Mouse (Mus musculus) thymus, postnatal 36 days (tissue): ENCODE measurements around the gene Cplx3.
A peak's percentile ranks its signal among the peaks of the same experiment; 100 is the strongest.

ENCODE experiments used
- DNase-seq, 2 experiments: peaks; one replicate each; pipeline ENCODE4 v3.0.0; 2022; ENCODE audit warnings: mixed read lengths in 2 of 2

Cplx3 gene

DNA sequence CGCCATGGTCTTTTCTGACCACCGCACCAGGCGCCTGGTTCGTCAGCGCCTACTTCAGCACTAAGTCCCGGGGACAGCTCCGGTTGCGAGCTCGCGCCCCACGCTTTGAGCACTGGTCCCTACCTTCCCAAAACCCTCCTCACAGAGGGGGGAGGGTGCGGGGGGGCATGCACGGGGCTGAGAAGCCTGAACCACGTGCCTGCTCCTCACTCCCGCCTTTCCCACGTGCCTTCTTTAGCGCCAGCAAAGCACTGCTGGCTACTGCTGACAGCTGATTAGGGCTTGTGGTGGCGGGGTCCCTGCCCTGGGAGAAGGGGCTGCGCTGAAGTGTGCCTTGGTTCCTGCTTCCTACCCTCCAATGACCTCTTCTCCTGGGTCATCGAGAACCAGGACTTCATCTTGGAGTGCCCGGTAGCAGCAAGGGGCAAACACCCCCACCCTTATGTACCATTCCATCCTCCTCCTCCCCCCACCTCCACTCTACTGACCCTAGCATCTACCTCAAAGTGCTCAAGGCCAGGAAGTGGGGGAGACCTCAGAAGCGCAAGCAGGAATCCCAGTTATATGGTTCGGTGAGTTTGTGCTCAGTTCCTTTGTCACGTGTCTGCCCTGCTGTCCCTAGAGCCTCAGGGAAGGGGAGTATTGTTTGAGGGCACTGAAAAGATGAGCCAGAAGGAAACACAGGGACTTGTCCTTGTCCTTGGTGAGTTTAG lies at the start of gene Cplx3:
Cplx3 (minus strand) TSS at position 143 of the 713 bp plus-strand sequence.
- no peak for DNase-seq

GRCm38 (mm10) chr9:57655749-57656148 lies 49.7 kb upstream of the Cplx3 start:
- peak; percentile 93 to 97 for DNase-seq

- no peak for DNase-seq
These were observed 48.9 kb upstream of the Cplx3 start for GRCm38 (mm10) chr9:57654966-57655365.

DNA sequence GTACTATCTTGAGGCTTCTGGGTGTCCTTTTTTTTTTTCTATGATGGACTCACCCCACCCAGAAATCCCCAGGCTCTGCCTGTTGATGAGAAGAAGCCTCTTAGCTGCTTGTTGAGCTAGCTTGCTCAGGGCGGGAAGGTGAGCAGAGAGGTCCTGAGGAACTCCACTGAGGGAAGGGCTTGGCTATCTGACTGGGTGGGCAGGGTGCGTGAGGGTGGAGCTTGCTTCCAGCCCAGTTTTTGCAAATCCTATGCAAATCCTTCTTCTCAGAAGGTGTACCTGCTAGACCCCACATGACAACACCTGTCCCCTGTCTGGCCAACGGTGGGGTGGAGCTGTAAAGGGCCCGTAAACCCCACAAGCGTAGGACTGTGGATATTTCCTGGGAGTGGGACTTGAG lies 47.2 kb upstream of the Cplx3 start, which contains the start of gene Csk:
Csk (minus strand) TSS at position 349 of the 400 bp plus-strand sequence.
- DNase-seq: peak; percentile 21 to 23

- DNase-seq: peak; percentile 39 to 53
These were observed 46.8 kb upstream of the Cplx3 start for GRCm38 (mm10) chr9:57652855-57653254.

- peak; percentile 7 to 20 for DNase-seq
These were observed 46.3 kb upstream of the Cplx3 start for GRCm38 (mm10) chr9:57652351-57652750.

DNA sequence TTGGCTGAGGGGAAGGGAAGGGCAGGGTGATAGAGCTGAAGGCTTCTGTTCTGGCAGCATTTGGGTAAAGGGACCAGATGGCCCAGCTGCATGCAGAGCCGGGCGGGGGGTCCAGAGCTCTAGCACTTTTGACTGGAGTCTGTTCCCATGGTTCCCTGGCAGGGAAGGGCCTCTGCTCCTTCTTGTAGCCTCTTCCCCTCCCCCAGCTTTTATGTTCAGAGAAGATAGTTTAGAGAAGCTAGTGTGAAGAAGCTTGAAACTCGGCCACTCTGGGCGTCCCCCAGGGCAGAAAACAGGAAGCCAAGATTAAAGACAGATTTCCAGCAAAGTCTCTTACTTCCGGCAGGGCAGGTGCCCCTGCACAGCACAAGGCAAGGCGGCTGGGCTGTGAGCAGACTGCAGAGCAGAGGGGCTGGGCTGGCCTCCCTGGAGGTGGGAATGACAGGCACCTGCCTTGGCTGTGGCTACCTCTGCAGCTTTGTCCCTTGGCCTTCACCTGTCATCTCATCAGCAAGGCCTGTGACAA lies 44.8 kb upstream of the Cplx3 start:
- DNase-seq: peak; percentile 73 to 81

DNA sequence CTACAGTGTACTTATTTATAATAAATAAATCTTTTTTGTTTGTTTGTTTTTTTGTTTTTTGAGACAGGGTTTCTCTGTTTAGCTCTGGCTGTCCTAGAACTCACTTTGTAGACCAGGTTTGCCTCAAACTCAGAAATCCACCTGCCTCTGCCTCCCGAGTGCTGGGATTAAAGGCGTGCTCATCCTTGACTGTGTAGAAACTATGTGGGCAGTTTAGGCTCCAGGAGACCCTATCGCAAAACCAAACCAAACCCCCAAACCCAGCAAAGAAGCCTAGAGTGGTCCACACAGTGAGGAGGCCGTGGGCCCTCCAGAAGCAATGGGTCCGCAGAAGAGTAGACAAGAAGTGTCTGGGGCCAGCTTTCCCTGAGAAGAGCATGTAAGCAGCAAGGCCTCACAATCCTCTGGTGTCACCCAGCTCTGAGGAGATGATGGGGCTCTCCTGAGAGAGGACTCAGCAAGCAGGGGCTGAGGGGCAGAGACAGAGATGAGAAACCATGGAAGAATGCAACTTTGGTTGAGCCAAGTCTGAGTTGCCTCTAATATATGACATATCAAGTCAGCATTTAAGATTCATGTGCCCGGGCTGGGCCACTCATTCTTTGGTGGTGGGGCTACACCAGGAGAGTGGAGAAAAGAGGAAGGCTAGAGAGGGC lies 44.2 kb upstream of the Cplx3 start:
- DNase-seq: peak in 1 of 2 experiments; percentile 21

DNA sequence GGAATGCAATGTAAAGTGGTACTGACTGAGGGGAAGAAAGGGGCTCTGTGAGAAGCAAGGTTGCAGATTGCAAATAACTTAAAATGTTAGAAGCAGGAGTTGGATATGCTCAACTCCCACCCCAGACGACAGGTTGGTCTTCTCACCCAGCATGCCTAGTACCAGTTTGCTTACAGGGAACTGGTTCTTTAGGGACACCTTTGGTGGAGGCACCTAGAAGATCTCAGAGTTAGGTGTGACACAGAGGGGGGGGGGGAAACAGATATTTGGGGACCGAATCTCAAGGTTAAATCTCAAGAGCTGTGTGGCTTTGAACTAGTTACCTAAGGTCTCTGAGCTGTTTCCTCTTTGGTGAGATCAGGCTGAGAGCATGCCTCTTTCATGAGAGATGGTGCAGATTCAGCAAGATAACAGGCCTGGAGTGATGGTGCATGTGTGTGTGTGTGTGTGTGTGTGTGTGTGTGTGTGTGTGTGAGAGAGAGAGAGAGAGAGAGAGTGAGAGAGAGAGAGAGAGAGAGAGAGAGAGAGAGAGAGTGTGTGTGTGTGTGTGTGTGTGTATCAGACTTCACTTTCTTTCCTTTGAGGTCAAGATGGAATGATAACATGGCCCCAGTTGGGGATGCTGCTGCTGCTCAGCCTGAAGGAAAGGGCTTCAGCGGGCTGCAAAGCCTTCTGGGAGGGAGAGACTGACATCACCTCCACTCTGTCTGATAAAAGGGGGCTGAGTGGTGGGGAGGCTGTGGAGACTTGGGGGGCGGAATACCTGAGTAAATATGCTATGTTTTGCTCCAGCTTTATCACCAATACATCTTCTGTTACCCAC lies 41.4 kb upstream of the Cplx3 start:
- DNase-seq: peak; percentile 49 to 74

GRCm38 (mm10) chr9:57646551-57647103 lies 40.5 kb upstream of the Cplx3 start:
- peak; percentile 20 to 23 for DNase-seq

DNA sequence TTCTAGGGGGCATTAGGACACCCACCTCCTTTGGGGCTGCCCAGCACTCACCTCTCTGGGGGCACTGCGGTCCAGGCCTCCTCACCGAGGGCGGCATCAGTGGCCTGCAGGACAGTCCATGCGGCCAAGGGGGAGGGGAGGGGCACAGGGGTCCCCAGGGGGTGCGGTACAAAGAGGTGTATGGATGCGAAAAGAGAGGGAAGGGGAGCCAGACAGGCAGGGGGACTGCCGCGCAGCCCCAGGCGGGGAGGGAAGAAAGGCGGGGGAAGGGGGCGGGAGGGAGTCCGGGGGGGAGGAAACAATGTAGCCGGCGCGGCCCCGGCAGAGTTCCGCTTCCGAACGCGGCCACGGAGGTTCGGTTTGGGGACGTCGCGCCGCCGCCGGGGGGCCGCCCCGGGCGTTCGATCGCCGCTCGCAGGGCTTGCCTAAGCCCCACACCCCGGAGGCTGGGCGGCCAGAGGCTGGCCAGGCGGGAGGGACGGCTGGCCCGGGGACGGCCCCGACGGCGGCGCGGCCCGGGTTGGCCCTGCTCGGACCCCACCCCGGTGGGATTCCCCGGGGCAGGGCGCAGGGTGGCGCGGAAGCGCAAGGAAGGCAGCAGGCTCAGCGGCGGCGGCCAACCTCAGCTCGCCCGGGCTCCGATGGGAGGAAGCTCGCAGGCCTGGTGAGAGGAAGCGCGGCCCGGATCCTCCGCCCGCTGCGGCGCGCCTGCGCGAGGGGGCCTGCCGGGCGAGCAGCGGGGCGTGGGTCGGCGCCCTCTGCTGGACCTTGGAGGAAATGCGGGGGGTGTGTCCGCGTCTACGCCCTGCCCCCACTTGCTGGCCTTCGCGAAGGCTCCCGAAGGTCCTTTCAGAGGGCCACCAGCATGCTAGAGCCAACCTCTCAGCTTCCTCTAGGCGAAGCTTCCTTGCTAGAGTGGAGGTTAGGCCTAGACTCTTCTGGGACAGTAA lies 39.1 kb upstream of the Cplx3 start:
- peak; percentile 93 for DNase-seq

GRCm38 (mm10) chr9:57644442-57644943 lies 38.4 kb upstream of the Cplx3 start:
- DNase-seq: peak in 1 of 2 experiments; percentile 35

GRCm38 (mm10) chr9:57643856-57644180 lies 37.7 kb upstream of the Cplx3 start:
- peak; percentile 55 to 70 for DNase-seq

- peak in 1 of 2 experiments; percentile 29 for DNase-seq
These were observed 37.2 kb upstream of the Cplx3 start for GRCm38 (mm10) chr9:57643169-57643855.

- peak in 1 of 2 experiments; percentile 36 for DNase-seq
These were observed 35.9 kb upstream of the Cplx3 start for GRCm38 (mm10) chr9:57641775-57642550.

DNA sequence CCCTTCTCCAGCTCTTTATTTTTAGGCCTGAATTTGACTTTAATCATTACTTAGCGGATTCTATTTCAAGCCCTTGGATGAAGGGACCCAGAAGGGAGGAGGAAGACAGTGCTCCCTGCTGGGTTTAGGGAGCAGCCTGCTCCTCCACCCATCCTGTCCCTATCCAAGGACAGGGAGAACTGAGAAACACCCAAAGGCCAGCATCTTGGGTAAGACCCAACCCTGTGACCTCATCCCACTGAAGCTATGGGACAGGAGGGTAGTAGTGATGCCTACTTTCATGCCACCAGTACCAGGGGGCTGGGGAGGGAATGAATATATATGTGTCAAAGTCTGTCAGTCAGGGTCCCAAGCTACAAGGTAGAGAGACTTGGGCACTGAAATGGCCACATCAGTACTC lies 34.9 kb upstream of the Cplx3 start:
- peak in 1 of 2 experiments; percentile 14 for DNase-seq

DNA sequence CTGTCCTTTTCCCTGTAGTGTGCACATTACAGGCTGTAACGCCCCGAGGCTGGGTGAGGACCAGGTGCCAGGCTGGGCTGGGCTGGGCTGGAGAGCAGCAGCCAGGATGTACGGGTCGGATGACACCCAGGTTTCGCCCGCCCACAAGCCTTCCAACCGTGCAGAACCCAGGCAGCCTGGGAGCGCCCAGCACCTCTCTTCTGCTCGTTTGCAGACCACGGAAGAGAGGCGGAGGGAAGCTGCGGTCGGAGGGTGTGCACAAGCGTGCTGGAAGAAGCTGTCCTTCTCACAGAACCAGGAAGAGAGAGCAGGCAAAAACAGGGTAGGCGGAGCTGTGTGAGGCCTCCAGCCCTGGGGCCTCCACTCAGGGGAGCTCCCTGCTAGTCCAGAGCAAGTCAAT lies 34.3 kb upstream of the Cplx3 start:
- DNase-seq: peak; percentile 91 to 95

DNA sequence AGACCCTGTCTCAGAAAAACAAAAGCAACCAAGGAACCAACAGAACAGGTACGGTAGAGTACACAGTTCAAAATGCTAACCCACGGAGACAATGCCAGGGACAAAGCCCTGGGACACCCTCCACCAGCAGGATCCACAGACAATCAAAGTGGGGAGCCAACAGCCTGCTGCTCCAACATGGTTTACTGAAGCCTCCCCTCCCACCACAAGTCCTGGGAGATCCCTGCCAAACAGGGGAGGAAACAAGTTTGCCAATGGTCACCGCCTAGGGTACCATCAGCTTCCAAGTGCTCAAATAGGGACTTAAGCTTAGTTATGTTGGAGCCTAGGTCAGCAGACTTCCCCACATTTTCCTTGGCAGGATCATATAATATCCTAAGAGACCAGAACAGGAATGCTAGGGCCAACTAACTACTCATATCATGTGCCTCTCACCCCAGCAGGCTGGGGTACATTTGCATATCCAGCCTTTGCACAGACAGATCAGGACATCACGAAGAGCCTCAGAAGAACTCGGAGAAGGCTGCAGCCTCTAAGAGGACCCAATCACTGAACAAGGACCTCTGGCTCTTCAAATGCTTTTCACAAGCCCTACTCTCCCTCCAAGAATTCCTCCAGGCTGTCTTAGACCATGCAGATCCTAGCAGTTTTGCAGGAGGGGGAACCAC lies 33.7 kb upstream of the Cplx3 start:
- DNase-seq: peak in 1 of 2 experiments; percentile 16
